Mouse (Mus musculus) forebrain, embryonic 16.5 days (tissue): ENCODE measurements around the gene Bcap31. TPM values are rescaled to one million over a fixed set of nuclear protein-coding genes. Genes with fewer than 3 reads are reported as not detected.

ENCODE experiments used
- ATAC-seq: fragments of 200-750 bp; cut with Nextera tagmentation; 2 replicates; pipeline ENCODE4 v1.8.0; 2017; ENCODE audit warnings: mild to moderate bottlenecking, moderate library complexity
- H3K27ac ChIP-seq: fragments of 300-500 bp; sonication (generic); 2 replicates; pipeline ENCODE4 v1.5.1; 2014; ENCODE audit warnings: low read length, control low read depth
- H3K27me3 ChIP-seq: fragments of 300-500 bp; sonication (generic); replicated peaks from 2 replicates; pipeline ENCODE4 v1.6.1; 2014; ENCODE audit warnings: low read length; ENCODE audit not compliant: control insufficient read depth, insufficient read depth
- H3K36me3 ChIP-seq: fragments of 300-500 bp; sonication (generic); 2 replicates; pipeline ENCODE4 v1.6.1; 2014; ENCODE audit not compliant: control insufficient read depth, insufficient read depth
- H3K4me1 ChIP-seq: fragments of 300-500 bp; sonication (generic); replicated peaks from 2 replicates; pipeline ENCODE4 v1.6.1; 2014; ENCODE audit warnings: low read length; ENCODE audit not compliant: control insufficient read depth, insufficient read depth
- H3K4me2 ChIP-seq: fragments of 300-500 bp; sonication (generic); 2 replicates; pipeline ENCODE4 v1.6.1; 2014; ENCODE audit warnings: mild to moderate bottlenecking, low read length, control low read depth
- H3K4me3 ChIP-seq: fragments of 300-500 bp; sonication (generic); replicated peaks from 2 replicates; pipeline ENCODE4 v1.5.1; 2014; ENCODE audit warnings: mild to moderate bottlenecking, low read length, control low read depth
- H3K9ac ChIP-seq: fragments of 300-500 bp; sonication (generic); replicated peaks from 2 replicates; pipeline ENCODE4 v1.6.1; 2014; ENCODE audit warnings: low read depth, low read length, control low read depth
- H3K9me3 ChIP-seq: fragments of 300-500 bp; sonication (generic); 2 replicates; pipeline ENCODE4 v1.6.1; 2016; ENCODE audit warnings: low read length; ENCODE audit not compliant: control insufficient read depth
- WGBS: fragments of 180-500 bp; shearing (Covaris S2); extraction: QIAGEN DNeasy Blood & Tissue Kit; methylation state at CpG from one replicate; pipeline ENCODE4 v1.1.7; 2014; 5-methylcytosine and 5-hydroxymethylcytosine counted together
- polyA plus RNA-seq: library from polyadenylated mRNA; unstranded; fragments of >200 nt; fragmentation: Nextera tagmentation; extraction: Ambion mirVana; gene quantifications from 2 replicates; pipeline ENCODE4 v1.2.1, GENCODE M21; 2015

The Bcap31 gene
- polyA plus RNA-seq, 1 experiment from 2014 or later, result 109 TPM

- Histone ChIP-seq H3K4me2 (no peak overlapping the region), H3K36me3 (peaks cover 3% of the 10 kb centered on the region; the same call in 1 of the 2 replicates), H3K4me1 (no peaks in the 10 kb centered on the region), H3K27ac (no peak overlapping the region), H3K27me3 (no peaks in the 10 kb centered on the region), H3K9ac (no peak overlapping the region), H3K4me3 (no peak overlapping the region), H3K9me3 (no peaks in the 10 kb centered on the region)
- WGBS, result 80% methylated on average over 3 of the region's 3 CpGs
- no peak for ATAC-seq
Observed at GRCm38 (mm10) chrX:73685629-73686028, 30.3 kb downstream of the Bcap31 start.

GRCm38 (mm10) chrX:73684978-73685377 is 31.0 kb downstream of the Bcap31 start:
- no peaks in the 10 kb centered on the region for H3K4me1 ChIP-seq
- H3K9me3 ChIP-seq, result no peaks in the 10 kb centered on the region
- no peak overlapping the region for H3K27ac ChIP-seq
- ATAC-seq, result no peak
- no peaks in the 10 kb centered on the region for H3K27me3 ChIP-seq
- no peak overlapping the region for H3K4me3 ChIP-seq
- no peak overlapping the region for H3K9ac ChIP-seq
- no peak overlapping the region for H3K4me2 ChIP-seq
- peaks cover 3% of the 10 kb centered on the region; the same call in 1 of the 2 replicates for H3K36me3 ChIP-seq

- H3K36me3 ChIP-seq, result peaks cover 3% of the 10 kb centered on the region; the same call in 1 of the 2 replicates
- 88% methylated on average over 2 of the region's 2 CpGs for WGBS
- no peak overlapping the region for H3K4me2 ChIP-seq
- no peak for ATAC-seq
- H3K9me3 ChIP-seq, result no peaks in the 10 kb centered on the region
- no peak overlapping the region for H3K9ac ChIP-seq
- no peaks in the 10 kb centered on the region for H3K4me1 ChIP-seq
- H3K27me3 ChIP-seq, result no peaks in the 10 kb centered on the region
- H3K4me3 ChIP-seq, result no peak overlapping the region
- no peak overlapping the region for H3K27ac ChIP-seq
Observed at GRCm38 (mm10) chrX:73684156-73684555, 31.8 kb downstream of the Bcap31 start.

- Histone ChIP-seq H3K4me3 (no peak overlapping the region), H3K4me1 (peaks cover 17% of the 10 kb centered on the region), H3K27ac (no peak overlapping the region), H3K27me3 (no peaks in the 10 kb centered on the region), H3K4me2 (no peak overlapping the region), H3K9me3 (no peaks in the 10 kb centered on the region; the same call in 1 of the 2 replicates), H3K9ac (no peak overlapping the region), H3K36me3 (no peaks in the 10 kb centered on the region)
- ATAC-seq, result no peak
- WGBS, result 99% methylated on average over 4 of the region's 4 CpGs
Observed at GRCm38 (mm10) chrX:73676668-73677067, 39.3 kb downstream of the Bcap31 start.

- H3K27ac ChIP-seq, result no peak overlapping the region
- peak overlapping the region; percentile 70 for H3K4me2 ChIP-seq
- no peak overlapping the region; the same call in 1 of the 2 replicates for H3K9ac ChIP-seq
- no peak for ATAC-seq
- H3K4me3 ChIP-seq, result peak overlapping the region; percentile 62
- WGBS, result 57% methylated on average over 2 of the region's 2 CpGs
- peaks cover 17% of the 10 kb centered on the region for H3K4me1 ChIP-seq
- H3K9me3 ChIP-seq, result no peaks in the 10 kb centered on the region; the same call in 1 of the 2 replicates
- H3K36me3 ChIP-seq, result no peaks in the 10 kb centered on the region
- no peaks in the 10 kb centered on the region for H3K27me3 ChIP-seq
Observed at GRCm38 (mm10) chrX:73675231-73675630, 40.7 kb downstream of the Bcap31 start.

- Histone ChIP-seq H3K9ac (peak overlapping the region; percentile 71), H3K4me1 (peaks cover 17% of the 10 kb centered on the region)
Observed at GRCm38 (mm10) chrX:73673968-73674661, 41.9 kb downstream of the Bcap31 start.

GRCm38 (mm10) chrX:73673619-73673967 is 42.4 kb downstream of the Bcap31 start:
- Histone ChIP-seq H3K9ac (peak overlapping the region; percentile 71), H3K4me3 (peak overlapping the region; percentile 62), H3K36me3 (no peaks in the 10 kb centered on the region), H3K9me3 (no peaks in the 10 kb centered on the region; the same call in 1 of the 2 replicates), H3K27me3 (no peaks in the 10 kb centered on the region), H3K4me2 (peak overlapping the region; percentile 70), H3K27ac (no peak overlapping the region), H3K4me1 (peaks cover 17% of the 10 kb centered on the region)
- WGBS, result 25% methylated on average over 23 of the region's 42 CpGs
- no peak; the same call in 1 of the 2 replicates for ATAC-seq

More at GRCm38 (mm10) chrX:73673968-73674661, 41.9 kb downstream of the Bcap31 start:
- 26% methylated on average over 20 of the region's 20 CpGs for WGBS
- ATAC-seq, result peak; percentile 11
- peak overlapping the region; percentile 62 for H3K4me3 ChIP-seq
- no peaks in the 10 kb centered on the region for H3K27me3 ChIP-seq
- H3K27ac ChIP-seq, result peak overlapping the region; percentile 4; the same call in 1 of the 2 replicates
- H3K4me2 ChIP-seq, result peak overlapping the region; percentile 70
- H3K9me3 ChIP-seq, result no peaks in the 10 kb centered on the region; the same call in 1 of the 2 replicates
- no peaks in the 10 kb centered on the region for H3K36me3 ChIP-seq

GRCm38 (mm10) chrX:73672879-73673618 is 42.9 kb downstream of the Bcap31 start, which contains the start of gene Slc6a8:
Gene Slc6a8 (plus strand): TSS chrX:73673150.
- Histone ChIP-seq H3K27me3 (no peaks in the 10 kb centered on the region), H3K9me3 (no peaks in the 10 kb centered on the region; the same call in 1 of the 2 replicates), H3K27ac (peak within 1 kb of the TSS; percentile 44; the same call in 1 of the 2 replicates), H3K4me2 (peak within 1 kb of the TSS; percentile 70), H3K4me1 (peaks cover 17% of the 10 kb centered on the region), H3K36me3 (no peaks in the 10 kb centered on the region), H3K9ac (peak within 1 kb of the TSS; percentile 71), H3K4me3 (peak within 1 kb of the TSS; percentile 62)
- ATAC-seq, result peak; percentile 73
- 30% methylated on average over 21 of the region's 72 CpGs for WGBS

GRCm38 (mm10) chrX:73672031-73672431 is 43.9 kb downstream of the Bcap31 start:
- Histone ChIP-seq H3K4me3 (no peak overlapping the region), H3K27me3 (no peaks in the 10 kb centered on the region), H3K9ac (no peak overlapping the region), H3K4me1 (peaks cover 17% of the 10 kb centered on the region), H3K9me3 (no peaks in the 10 kb centered on the region; the same call in 1 of the 2 replicates), H3K4me2 (no peak overlapping the region), H3K27ac (no peak overlapping the region), H3K36me3 (no peaks in the 10 kb centered on the region)
- ATAC-seq, result peak; percentile 62
- WGBS, result 48% methylated on average over 4 of the region's 4 CpGs
